In genomic region chr12:45009984-45010611, GRCm38 (mm10) we compare ENCODE assay signal across 28 mouse cellular contexts.
DNase-seq lines count a peak whose midpoint lies in the region; ATAC-seq and TF ChIP-seq lines count a peak whose summit lies in the region.
"Had no signal": no experiment of that assay in that cellular context is flagged by ENCODE, and none has a peak within 500 bp of the region (broad histone marks: within the 10 kb centered on the region; RNA-seq: fewer than 3 reads in every experiment).

No protein-coding gene starts in this region.

- no peak for TF ChIP-seq POLR2A in heart, adult 2 months (IDR thresholded peaks at IDR 0.05; ENCODE audit: insufficient read depth, low read depth, low read length)

- H3K4me3 ChIP-seq in heart, adult 2 months = no peak overlapping the region
- H3K4me3 ChIP-seq in left cerebral cortex, adult 2 months = no peak overlapping the region
- H3K4me3 ChIP-seq: embryonic facial prominence, embryonic 12.5 days; forebrain, embryonic 10.5 days; heart, embryonic 13.5 days; hindbrain, embryonic 10.5 days; limb, embryonic 10.5 days; limb, embryonic 15.5 days; lung, embryonic 15.5 days; midbrain, embryonic 15.5 days had no signal

- H3K27me3 ChIP-seq in heart, adult 2 months (ENCODE audit: control insufficient read depth, insufficient read depth, low read length) = no peaks in the 10 kb centered on the region
- H3K27me3 ChIP-seq: embryonic facial prominence, embryonic 12.5 days; heart, embryonic 13.5 days; limb, embryonic 15.5 days; lung, embryonic 15.5 days; midbrain, embryonic 15.5 days had no signal

- peaks cover 14% of the 10 kb centered on the region for H3K4me1 ChIP-seq in heart, adult 2 months (ENCODE audit: control insufficient read depth, insufficient read depth, low read length)
- H3K4me1 ChIP-seq: hindbrain, embryonic 10.5 days; midbrain, embryonic 15.5 days had no signal

- no peak for ATAC-seq in megakaryocyte-erythroid progenitor cell, adult 5-6 weeks (replicated peaks; ENCODE audit: low FRiP score, low TSS enrichment, poor library complexity, severe bottlenecking)
- ATAC-seq: forebrain, embryonic 16.5 days; hindbrain, embryonic 16.5 days; intestine, embryonic 16.5 days; midbrain, embryonic 15.5 days had no signal

- H3K36me3 ChIP-seq in heart, adult 2 months (ENCODE audit: control insufficient read depth, insufficient read depth, low read length) = peaks cover 16% of the 10 kb centered on the region
- H3K36me3 ChIP-seq: embryonic facial prominence, embryonic 12.5 days; heart, embryonic 13.5 days; hindbrain, embryonic 10.5 days; limb, embryonic 10.5 days; limb, embryonic 15.5 days; lung, embryonic 15.5 days; midbrain, embryonic 15.5 days had no signal

- no peak overlapping the region for H3K27ac ChIP-seq in heart, adult 2 months
- no peak overlapping the region for H3K27ac ChIP-seq in left cerebral cortex, adult 2 months
- H3K27ac ChIP-seq: embryonic facial prominence, embryonic 12.5 days; forebrain, embryonic 10.5 days; heart, embryonic 13.5 days; hindbrain, embryonic 10.5 days; limb, embryonic 10.5 days; limb, embryonic 15.5 days; liver, embryonic 14.5 days; lung, embryonic 15.5 days; midbrain, embryonic 15.5 days had no signal

- 98% methylated on average over 2 of the region's 2 CpGs for WGBS in heart, adult 2 months

- H3K9ac ChIP-seq in heart, adult 2 months (ENCODE audit: low read depth, low read length) = no peak overlapping the region
- H3K9ac ChIP-seq: embryonic facial prominence, embryonic 12.5 days; heart, embryonic 13.5 days; limb, embryonic 15.5 days; liver, embryonic 14.5 days; lung, embryonic 15.5 days; midbrain, embryonic 15.5 days had no signal

- H3K79me2 ChIP-seq in heart, adult 2 months (replicated peaks; ENCODE audit: control insufficient read depth, insufficient read depth, low read length) = no peaks in the 10 kb centered on the region

- TF ChIP-seq CTCF in heart, adult 2 months (IDR thresholded peaks at IDR 0.05) = peak; percentile 28
- peak; percentile 10 for TF ChIP-seq CTCF in left cerebral cortex, adult 2 months (IDR thresholded peaks at IDR 0.05)

- no peak for DNase-seq in heart, adult 2 months
- no peak for DNase-seq in heart, postnatal 25 days (ENCODE audit: low spot score)
- DNase-seq in left cerebral cortex, adult 2 months (ENCODE audit: extremely low spot score in 1 of 2, low spot score in 2 of 2) = no peak
- no peak for DNase-seq in left cerebral cortex, postnatal 25 days (ENCODE audit: low spot score in 2 of 2)
- peak; percentile 14 for DNase-seq in thymus, postnatal 0 days (ENCODE audit: low spot score)
- DNase-seq in thymus, postnatal 14 days = no peak
- DNase-seq: adrenal gland, postnatal 25 days; cerebellum, adult 11-12 months; cerebellum, adult 9-11 months; embryo, embryonic 11 days; heart, postnatal 10 days; kidney, adult 9 months; kidney, postnatal 14 days; right cerebral cortex, adult 18-20 months; spleen, adult 18-20 months had no signal

- intact Hi-C loops in heart, adult 2 months (cut with DNase I) = loop anchor here (5.0 to 10.0 kb wide), 5 partner anchors 37 to 155 kb away; partner anchors contain the start of gene Stxbp6
- intact Hi-C loops in heart, postnatal 25 days (cut with DNase I) = loop anchor here (5.0 to 10.0 kb wide), 4 partner anchors 42 to 158 kb away; no protein-coding TSS in a partner anchor
- intact Hi-C loops in left cerebral cortex, adult 2 months (cut with DNase I) = loop anchor here (5.0 to 10.0 kb wide), 2 partner anchors 153 to 165 kb away; no protein-coding TSS in a partner anchor
- intact Hi-C loops in left cerebral cortex, postnatal 25 days (cut with DNase I) = loop anchor here (5.0 to 10.0 kb wide), 2 partner anchors 153 to 165 kb away; no protein-coding TSS in a partner anchor

- TF ChIP-seq EP300 in heart, adult 2 months (IDR thresholded peaks at IDR 0.05; ENCODE audit: insufficient read depth, low read depth, low read length) = no peak
